Mouse (Mus musculus) inflammation-experienced regulatory T-cells (primary cell): ENCODE results near the gene Nlrp9a. TPM values are rescaled to one million over a fixed set of nuclear protein-coding genes. Genes with fewer than 3 reads are reported as not detected.

Source experiments
- polyA plus RNA-seq, 2 experiments: library from polyadenylated mRNA; unstranded; fragments of 100-300 nt; shearing (Covaris generic); gene quantifications; one replicate each; pipeline ENCODE4 v1.2.1; 2017

Nlrp9a gene
- not detected for polyA plus RNA-seq

DNA sequence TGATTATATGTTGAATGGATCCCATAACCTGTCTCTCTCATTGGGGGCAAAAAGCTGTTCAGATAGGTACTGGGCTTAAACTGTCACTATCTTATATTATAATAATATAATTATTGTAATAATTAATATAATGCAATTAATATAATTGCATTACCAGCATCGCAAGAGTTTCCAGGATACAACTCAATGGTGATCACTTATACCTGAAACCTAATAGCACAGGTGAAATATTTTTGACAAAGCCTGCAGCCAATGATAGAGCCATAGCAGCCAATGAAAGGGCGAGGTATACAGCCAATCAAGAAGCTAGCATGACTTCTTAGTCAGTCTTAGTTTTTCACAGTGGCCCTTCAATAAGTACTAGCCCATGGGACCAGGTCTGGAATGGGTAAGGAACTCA lies at the start of gene Nlrp9a:
Gene Nlrp9a (plus strand): TSS at position 301 of the 400 bp plus-strand sequence.

DNA sequence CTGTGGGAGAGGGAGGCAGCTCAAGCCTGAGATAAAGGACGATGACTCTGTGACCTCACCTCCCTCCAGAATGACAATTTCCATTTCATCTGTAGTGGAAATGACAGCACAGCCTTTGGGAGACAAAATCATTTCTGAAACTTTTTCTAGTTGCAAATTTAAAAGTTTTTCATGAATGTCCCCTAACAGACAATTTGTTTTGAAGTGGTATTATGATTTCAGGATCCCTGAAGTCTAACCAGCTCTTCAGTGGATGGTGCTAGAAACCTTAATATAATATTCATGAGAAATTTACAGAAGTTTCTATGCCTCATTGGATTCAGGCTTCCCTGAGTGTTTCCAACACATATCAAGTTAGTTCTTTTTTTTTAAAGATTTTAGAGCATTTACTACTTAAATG lies 83.5 kb downstream of the Nlrp9a start, which contains the start of gene Vmn1r185:
Gene Vmn1r185 (minus strand): TSS at position 101 of the 400 bp plus-strand sequence.

Other genes starting within 250 kb of the Nlrp9a start
- not detected for gene Cyp2a4, start 227.9 kb upstream of the Nlrp9a start, polyA plus RNA-seq
- gene Nlrp9c, start 131.3 kb upstream of the Nlrp9a start, polyA plus RNA-seq = under 1 TPM in 1 of 2 experiments, not detected in 1; 0.98 TPM
- gene Nlrp4a, start 99.9 kb upstream of the Nlrp9a start, polyA plus RNA-seq = under 1 TPM; 0.13 to 0.75 TPM
- gene Vmn1r185, start 83.4 kb downstream of the Nlrp9a start, polyA plus RNA-seq = under 1 TPM; 0.23 to 0.73 TPM
- under 1 TPM; 0.10 to 0.59 TPM for gene Cyp2b23, start 151.4 kb downstream of the Nlrp9a start, polyA plus RNA-seq
- gene Cyp2b19, start 222.1 kb downstream of the Nlrp9a start, polyA plus RNA-seq = under 1 TPM in 1 of 2 experiments, not detected in 1; 0.71 TPM